Mouse (Mus musculus) E14TG2a.4 (cell line): ENCODE measurements around the gene Lbh.

Experiments used
- CTCF ChIP-seq: conservative IDR thresholded peaks from 2 replicates; pipeline ENCODE4 v1.5.1; 2014; ENCODE audit warnings: low read length
- NANOG ChIP-seq: IDR thresholded peaks from 2 replicates; pipeline ENCODE4 v1.6.1; 2014; ENCODE audit warnings: borderline replicate concordance, low read length, mixed read lengths
- POU5F1 ChIP-seq: IDR thresholded peaks from 2 replicates; pipeline ENCODE4 v1.6.1; 2014; ENCODE audit warnings: low read length, borderline replicate concordance

DNA sequence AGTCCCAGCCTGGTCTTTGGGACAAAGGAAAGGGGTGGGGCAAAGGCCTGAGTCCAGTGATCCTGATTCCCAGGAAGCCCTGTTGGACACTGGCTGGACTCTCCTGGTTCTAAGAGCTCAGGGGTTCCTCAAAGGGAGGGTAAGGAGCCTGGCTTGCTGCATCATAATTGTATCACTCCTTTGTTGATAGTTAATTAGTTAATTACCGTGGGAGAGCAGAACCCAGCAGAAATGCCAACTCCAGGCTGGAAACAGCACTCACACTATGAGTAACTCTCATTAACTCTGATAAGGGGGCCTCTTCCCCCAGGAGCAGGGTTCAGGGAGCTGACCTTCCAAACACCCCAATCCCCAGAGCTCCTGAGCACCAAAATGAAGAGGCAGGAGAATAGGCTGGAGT is 59.5 kb downstream of the Lbh start:
- TF ChIP-seq CTCF (no peak), POU5F1 (no peak), NANOG (no peak)
